Mouse (Mus musculus) olfactory bulb, adult 2 months (tissue): Measurements from ENCODE around the gene Gm18336.

ENCODE experiments used
- CTCF ChIP-seq: fragments of 200-500 bp; IDR thresholded peaks from 2 replicates; pipeline ENCODE4 v1.5.1; 2012; ENCODE audit warnings: low read depth, mild to moderate bottlenecking, low read length, moderate library complexity; ENCODE audit not compliant: insufficient read depth
- POLR2A ChIP-seq: fragments of 200-500 bp; IDR thresholded peaks from 2 replicates; pipeline ENCODE4 v1.6.1; 2012; ENCODE audit warnings: mild to moderate bottlenecking, low read depth, low read length, moderate library complexity; ENCODE audit not compliant: insufficient read depth

DNA sequence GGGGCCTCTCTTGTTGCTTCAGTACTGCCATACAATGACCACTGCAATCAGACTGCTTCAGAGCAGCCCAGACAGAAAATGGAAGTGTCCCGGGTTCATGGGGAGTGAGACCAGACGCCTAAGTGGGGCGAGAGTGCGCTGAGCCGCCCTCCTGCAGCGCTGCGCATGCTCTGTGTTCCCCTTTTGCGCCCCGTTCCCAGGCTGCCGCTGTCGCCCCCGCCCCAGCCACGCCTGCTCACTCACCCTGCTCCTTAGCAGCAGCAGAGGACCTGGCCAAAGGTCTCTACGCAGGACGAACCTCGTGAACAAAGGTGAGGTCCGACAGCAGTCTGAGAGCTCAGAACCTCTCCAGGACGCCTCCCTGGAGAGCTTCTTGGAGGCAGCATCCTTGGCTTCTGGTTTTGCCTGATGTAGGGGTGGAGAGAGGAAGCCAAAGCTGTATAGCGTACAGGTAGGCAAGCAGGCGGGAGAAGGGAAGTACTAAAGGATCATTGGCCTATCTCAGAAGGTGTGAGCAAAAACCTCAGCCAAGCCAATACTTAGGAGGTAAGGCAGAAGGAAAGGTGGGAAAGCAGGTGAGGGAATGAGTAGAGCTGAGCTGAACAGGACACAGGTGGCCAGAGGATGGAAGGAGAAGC, 12.5 kb upstream of the Gm18336 start, which contains the start of gene Zfp92:
- no peak for TF ChIP-seq POLR2A
- no peak for TF ChIP-seq CTCF
